Mouse (Mus musculus) brain, adult 2 months (tissue): ENCODE results near the gene Selenop.
A peak's percentile ranks its signal among the peaks of the same experiment; 100 is the strongest.
"Not testable (repeated sequence)": the region's sequence is repeated elsewhere in the genome, so short reads cannot be mapped to it uniquely, and the experiment has no call there.

Experiments
- DNase-seq: peaks from one replicate; pipeline ENCODE4 v3.0.0; 2011; ENCODE audit warnings: low read depth, low spot score

Selenop gene

DNA sequence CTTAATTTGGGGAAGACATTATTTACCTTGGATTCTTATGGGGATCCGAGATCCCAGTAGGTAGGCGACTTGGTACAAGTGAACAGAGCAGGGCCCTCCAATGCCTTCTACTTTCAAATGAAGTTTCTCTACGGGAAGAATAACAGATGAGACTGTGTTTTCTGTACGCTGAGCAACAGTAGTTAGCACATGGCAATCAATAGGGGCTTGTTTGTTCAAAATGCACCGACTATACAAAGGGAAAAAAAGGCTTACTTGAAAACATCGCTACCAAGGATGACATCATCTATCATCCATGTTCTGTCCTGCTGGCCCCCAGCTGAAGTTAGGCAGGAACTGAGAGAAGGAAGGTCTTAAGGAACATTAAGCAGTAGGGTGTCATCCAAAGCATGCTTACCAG lies at the start of gene Selenop:
Gene Selenop, plus strand, starts transcription at position 301 of the 400 bp plus-strand sequence.
- DNase-seq = peak; percentile 51

DNA sequence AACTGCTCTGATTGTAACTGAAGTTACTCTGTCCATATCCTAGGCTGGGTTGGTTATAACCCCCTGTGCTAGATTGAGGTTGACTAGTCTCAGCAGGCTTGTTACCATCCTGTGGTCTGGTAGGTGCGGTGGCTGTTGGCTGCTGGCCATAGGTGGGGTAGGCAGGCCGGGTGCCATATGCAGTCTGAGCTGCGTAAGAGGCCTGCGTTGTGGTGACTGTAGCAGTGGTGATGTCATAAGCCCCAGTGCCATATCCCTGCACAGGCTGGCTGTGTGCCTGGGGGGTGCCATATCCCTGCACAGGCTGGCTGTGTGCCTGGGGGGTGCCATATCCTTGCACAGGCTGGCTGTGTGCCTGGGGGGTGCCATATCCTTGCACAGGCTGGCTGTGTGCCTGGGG lies 49.7 kb upstream of the Selenop start:
- not testable (repeated sequence) for DNase-seq

DNA sequence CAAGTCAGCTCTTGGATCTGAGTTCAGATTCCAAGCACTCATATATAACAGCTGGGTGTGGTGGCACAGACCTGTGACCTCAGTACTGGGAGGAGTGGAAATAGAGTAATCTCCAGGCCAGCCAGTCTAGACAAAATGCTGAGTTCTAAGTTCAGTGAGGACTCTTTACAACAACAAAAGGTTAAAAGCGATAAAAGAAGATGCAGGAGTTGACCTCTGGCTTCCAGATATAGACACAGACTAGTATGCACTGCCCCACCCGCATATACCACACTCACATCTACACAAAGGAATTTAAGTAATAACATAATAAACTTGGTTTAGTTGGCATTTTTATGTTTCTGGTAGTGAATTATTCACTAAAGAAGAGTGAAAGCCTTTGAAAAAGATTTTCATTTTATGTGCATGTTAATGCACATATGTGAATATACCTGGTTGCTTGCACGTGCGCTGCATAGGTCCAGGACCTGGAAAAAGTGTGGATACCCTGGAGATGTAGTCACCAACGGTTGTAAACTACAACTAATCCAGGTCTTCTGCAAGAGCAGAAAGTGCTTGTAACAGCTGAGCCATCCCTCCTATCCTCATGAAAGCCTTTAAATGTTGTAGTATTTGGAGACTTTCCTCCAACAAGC lies 45.4 kb upstream of the Selenop start:
- DNase-seq = no peak

DNA sequence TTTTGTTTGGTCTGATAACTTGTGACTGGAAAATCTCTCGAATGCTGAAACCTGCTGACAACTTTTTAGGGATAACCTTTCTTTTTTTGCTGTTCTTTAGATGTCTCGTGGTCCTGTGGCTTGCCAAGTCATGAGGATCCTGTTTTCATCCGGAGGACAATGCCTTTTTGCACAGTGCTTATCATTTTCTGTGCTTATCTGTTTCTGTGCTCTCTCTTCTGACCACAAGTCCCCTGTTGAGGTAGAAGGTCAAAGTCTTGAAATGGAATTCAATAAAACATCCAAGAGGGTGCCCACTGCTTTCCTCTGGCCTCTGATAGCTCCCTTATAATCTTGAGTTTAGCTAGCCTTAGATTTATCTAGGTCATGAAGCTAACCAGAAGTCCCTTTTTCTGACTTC lies 41.8 kb upstream of the Selenop start:
- DNase-seq = no peak

DNA sequence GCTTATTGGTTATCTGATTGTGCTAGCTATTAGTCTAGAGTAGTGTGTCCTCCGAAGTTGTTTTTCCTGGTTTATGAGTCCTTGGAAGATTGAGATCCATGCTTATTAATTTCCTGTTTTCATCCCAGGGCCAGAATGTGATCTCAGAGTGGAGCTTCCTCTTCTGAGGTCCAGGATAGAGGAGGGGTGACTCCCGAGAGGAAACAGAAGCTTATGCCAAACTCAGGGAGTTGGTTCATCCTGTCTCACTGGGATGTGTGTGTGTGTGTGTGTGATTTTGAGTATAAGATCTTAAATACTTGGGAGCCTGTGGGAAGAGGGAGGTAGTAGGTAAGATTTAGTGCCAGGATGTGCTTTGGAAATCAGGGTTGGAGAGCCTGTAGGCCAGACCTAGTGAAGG lies 40.2 kb upstream of the Selenop start:
- DNase-seq = no peak

DNA sequence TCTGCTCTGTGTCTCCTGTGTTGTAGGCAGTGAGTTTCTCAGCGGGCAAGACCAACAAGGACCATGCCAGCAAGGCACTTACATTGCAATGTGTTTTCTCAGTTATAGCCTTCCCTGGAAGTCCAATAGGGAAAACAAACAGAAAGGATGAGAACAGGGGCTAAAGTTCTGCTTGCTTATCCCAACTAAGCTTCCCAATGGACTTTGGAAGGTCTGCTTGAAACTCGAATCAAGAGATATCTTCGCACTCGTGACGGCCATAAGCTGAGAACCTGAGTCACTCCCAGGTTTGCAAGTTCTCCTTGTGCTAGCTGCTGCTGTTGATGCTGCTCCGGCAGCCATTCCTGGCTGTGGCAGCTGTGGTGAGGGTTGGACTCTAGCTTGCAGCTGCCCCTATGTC lies 39.4 kb upstream of the Selenop start:
- DNase-seq = no peak

DNA sequence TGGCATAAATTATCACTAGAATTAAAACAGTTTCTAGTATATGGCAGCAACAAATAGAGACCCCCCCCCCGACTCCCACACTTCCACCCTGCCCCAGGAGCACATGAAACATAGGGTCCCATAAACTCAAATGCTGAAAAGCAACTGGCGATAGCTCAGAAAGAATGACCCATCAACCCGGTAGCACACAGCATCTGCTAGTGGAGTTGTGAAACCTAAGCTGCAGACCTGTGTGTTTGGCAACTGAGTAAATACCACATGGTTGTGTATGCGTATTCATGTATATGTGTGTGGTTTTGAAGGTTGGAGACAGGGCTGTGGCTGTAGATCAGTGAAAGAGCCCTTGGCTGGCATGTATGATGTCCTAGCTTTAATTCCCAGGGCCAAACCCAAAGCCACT lies 37.3 kb upstream of the Selenop start:
- DNase-seq = no peak

DNA sequence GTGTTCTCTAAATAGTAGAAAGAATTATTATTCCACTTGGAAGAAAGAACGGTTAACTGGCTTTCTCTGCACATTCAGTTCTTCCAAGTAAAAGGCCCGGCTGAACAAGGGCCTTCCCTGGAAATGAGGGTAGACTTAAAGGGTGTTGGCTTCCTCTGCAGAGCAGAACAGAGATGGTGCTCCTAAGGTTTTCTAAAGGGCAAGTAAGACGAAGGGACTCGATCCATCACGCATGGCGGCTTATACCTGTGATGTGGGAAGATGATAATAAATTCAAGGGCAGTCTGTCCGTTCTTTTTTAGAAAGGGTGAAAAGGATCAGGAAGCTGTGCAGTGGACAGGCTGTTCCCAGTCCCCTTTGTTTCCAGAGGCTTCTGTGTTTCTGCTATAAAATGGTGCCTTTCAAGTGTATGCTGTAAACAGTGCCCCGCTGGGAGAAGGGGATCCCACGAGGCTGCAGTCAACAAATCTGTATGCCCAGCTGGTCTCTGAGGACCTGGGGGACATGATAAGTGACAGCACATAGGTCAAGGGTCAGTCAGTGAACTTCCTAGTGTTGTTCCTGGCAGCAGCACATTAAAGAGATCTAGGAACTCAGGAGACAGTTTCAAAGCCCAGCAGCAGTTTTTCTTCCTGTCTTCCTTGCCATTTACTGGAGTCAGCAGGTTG lies 36.0 kb upstream of the Selenop start:
- peak; percentile 24 for DNase-seq

DNA sequence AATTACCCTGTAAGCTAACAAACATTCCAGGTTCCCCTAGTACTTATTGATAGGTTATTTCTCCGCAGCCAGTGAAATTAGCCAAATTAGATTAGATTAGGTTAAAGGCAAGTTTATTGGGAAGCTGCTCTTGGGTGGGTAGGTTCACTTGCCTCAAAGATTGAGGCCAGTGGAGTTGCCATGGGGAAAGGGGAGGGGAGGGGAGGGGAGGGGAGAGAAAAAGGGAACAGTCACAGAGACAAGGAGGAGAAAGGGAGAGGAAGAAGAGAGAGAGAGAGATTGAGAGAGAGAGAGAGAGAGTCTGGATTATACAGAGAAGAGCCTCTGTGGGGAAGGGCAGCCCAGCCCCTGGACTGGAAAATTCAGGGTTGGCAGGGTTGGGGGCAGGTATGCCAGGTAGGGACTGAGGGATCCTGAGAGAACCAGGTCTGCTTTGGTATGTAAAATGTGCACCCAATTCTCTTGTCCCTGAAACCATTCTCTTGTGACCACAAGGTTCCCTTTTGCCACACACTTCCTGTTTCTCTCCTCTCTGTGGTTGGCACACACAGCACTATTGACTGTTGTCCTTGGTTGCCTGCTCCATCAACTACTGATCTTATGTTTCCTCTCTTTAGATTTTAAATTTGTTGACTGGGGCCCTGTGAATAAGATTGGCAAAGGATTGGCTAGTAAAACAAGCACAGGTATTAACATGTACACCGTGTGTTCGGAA lies 34.4 kb upstream of the Selenop start:
- peak; percentile 35 for DNase-seq

DNA sequence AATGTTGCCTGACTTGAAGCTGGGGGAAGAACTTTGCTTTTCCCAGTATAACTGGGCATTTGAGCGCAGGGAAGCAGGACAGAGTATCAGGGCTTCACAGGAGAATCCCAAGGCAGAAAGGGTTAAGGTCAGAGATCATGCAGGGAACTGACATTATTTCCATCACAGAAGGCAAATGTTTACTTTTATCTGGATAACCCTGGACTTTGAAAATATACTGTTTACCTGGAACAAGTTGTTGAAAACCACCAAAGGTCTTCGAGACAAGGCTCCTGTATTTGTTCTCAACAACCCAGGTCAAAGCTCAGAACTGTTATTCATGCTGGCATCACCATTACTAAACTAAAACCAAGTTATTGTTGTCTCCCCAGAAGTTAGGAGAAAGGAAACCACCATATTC lies 32.0 kb upstream of the Selenop start:
- no peak for DNase-seq

DNA sequence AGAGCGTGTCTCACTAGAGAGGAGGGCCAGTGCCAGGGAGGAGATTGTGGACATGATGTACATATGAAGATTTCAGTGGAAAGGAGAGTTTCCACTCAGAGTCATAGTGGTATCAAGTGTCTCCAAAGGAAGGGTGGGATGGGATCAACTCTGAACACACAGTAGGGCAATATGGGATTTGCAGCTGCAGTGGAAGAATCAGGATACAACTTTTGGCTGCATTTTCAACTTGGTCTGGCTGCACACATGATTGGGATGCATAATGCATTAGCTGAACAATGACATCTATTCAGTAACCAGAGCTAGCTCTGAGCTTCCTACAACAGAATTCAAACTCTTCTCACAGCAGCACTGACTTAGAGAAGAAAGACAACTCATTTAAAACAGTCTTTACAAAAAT lies 30.4 kb upstream of the Selenop start:
- DNase-seq = peak; percentile 83

DNA sequence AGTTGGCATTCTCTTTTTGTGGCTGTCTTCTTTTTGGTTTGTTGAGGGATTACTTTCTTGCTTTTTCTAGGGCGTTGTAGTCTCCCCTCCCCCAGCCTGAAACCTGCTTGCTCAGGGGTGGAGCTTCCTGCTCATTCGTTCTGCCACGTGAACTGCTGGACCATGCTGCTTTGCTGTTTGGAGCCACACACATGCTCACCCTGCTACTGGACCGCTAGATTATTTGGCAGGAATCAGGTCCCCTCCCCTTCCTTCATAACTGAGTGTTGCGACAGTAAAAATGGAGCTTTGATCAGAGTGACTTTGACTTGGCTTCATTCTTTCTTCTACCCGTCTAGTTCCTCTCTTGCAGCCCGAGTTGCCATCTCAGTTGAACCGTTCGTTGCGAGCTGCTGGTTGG lies 23.3 kb upstream of the Selenop start:
- DNase-seq = not testable (repeated sequence)

DNA sequence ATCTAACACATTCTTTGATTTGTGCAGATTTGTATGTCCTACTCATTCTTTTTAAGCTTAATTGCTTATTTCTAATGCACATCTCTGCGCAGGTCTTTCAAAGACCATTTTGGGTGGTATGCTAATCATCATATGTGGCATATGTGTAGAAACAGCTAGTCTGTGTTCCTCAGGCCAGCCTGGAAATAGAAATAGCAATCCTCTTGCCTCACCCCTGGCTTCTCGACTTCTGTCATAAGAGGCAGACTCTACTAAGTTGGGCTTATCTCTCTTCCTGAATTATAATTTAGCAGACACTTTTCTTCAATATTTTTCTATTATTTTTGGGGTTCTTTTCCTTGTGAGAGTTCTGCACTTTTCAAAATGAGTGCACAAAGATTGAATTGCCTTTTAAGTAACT lies 17.7 kb upstream of the Selenop start:
- no peak for DNase-seq

DNA sequence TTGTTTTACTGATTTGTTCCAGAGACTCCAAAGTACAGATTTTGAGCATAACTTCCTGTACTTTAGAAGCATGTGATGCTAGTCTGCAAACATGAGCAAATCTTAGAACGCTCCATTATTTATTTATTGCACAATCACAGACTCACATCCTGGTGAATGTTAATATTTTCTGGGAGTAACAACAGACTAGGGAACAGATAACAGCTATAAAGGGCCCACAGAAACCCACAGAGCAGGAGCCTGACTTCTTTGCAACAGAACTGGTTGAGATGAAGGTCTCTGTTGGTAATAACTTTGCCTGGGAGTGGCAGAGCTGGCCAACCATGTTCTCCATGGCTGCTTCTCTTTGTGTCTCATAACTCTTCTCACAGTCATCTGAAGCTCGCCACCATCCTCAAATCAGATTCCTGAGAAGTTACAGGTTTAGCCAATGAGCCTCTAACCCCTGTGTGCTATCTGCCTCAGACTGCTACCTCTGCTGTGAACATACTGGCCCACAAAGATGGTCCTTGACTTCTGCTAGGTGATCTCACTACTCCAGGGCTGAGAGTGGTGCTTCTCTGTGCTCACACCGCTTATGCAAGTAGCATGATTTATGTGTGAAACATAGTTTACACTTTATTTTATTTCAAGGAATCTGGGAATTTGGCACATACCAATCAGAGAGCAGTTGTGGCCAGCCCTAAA lies 17.2 kb upstream of the Selenop start:
- DNase-seq = no peak

DNA sequence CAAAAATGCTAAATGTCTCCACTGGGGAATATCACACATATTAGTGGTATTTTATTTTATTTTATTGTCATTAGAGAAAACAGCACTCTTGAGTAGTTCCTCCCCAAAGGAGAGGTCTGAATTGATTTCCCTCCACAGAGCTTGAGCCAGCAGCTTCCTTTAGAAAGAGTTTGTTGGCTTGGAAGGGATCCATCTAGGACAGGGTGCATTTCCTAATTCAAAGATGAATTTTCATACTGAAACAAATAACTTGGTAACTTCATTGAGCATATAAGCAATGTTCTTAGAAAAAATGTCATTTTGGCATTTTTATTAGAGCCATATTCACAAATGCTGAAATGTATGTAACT lies 16.7 kb upstream of the Selenop start:
- DNase-seq = no peak

DNA sequence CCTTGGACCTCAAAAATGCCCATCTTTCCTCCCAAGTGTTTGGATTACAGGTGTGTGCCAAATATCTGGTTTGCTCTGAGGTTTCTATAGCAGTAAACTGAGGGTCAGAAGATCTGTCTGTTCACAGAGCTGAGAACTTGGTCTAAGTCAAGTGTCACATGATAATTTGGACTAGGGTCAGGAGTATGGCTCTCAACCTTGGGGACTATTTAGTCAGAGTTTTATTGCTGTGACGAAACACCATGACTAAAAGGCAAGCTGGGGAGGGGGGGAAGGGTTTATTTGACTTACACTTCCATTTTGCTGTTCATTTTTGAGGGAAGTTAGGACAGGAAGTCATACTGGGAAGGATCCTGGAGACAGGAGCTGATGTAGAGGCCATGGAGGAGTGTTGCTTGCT lies 9.3 kb upstream of the Selenop start:
- DNase-seq = no peak

DNA sequence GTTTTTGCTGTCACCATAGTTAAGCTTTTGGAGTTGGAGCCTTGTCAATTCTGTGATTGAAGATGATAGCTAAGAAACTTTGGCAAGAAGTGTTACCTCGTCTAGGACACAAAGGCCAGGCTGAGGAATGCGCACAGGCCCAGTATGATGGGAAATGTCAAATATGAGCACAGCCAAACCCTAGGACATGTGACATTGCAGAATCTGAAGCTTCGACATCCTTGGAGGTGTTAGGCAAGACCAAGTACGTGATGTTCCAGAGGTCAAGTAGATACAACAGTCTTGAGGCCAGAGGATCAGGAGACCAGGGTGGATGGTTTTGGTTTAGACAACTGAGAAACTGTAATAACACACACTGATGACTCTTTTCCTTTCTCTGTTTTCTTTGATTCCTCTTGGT lies 8.0 kb upstream of the Selenop start:
- DNase-seq = no peak

DNA sequence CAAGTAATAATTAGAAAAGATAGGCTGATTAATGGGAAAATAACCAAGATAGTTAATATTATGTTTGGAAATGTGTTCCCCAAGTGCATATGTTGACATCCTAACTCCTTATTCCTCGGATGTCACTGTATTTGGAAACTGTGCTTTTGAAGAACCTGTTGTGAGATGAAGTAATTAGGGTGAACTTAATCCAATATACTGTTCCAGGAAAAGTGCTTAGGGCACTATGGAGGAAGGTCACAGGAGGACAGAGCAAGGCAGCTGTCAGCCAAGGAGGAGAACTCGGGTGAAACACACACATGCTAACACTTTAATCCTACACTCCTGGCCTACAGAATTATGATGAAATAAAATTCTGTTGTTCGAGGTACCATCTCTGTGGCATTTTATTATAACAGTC lies 5.5 kb upstream of the Selenop start:
- DNase-seq = no peak

DNA sequence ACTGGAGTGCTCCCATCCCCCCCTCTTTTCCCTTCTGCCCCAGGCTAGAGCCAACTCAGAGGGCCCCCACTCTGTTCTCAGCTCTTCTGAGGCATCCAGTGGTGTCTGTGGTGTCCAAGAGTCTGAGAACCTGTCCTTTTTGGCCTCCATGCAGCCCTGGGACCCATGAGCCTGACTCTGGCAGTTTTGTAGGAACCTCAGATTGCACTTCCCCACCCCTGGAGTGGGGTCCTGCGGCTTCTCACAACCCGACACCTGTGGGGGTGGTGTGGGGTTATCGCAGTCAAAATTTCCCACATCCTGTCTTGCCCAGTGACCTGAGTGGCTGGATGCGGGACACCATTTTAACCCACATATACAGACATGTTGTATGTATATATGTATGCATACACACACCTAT lies 4.1 kb upstream of the Selenop start:
- no peak for DNase-seq

DNA sequence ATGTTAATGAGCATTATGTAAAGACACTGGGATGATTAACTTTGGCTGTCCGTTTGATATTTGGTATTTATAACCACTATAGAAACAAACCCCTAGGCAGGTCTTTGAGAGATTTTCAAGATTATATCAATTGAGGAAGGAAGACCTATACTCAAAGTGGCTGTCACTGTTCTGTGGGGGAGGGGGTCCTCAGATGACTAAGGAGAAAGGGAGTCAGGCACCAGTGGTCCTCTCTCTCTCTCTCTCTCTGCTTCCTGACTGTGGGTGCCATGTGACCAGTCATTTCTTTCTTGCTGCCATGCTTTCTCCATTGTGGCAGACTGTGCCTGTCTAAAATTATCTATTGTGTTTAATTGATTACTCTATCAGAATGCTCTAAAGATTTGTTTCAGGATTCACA lies 3.5 kb upstream of the Selenop start:
- DNase-seq = no peak

DNA sequence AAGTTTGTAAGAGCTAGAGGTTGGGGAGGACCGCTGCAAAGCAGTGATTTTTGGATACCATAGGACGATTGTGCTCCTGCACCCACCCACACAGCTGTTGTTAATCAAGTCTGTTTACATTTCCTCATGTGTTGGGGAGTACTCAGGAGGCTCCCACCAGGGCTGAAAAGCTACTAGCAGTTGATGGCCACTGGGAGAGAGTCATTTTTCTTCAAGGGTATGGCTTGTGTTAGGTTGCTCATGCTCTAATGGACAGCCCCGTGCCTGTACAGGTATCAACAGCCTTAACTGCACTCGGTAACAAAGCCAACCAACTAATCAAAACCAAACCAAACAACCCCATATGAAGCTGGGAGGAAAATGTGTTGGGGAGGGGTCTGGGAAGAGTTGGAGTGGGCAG lies 1.1 kb downstream of the Selenop start:
- DNase-seq = no peak

DNA sequence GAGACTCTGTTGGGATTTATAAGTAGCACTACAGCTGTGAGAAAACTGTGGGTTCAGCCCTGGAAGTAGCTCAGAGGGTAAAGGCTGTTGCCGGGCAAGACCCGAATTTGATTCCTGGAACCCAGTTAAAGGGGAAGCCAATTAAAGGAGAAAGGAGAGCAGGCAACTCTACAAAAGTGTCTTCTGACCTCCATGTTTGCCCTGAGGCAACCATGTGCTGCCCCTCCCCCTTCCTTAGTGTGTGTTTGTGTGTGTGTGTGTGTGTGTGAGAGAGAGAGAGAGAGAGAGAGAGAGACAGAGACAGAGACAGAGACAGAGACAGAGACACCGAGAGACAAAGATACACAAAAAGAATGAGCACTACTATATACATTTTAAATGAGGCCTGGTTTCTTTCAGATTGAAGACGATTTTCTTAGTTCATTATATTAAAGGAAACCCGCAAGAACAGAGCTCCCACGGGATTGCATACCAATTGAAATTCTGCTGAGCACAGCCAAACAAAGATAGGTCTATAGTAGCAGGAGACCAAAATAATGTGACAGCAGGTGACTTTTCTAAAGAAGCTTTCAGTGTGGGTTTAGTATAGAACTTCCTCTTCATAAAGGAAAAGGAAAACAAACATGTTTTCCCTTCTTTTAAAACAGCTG lies 1.8 kb downstream of the Selenop start:
- no peak for DNase-seq
